Mouse (Mus musculus): Measurements from ENCODE around the gene Prkd3. TPM values are rescaled to one million over a fixed set of nuclear protein-coding genes. Genes with fewer than 3 reads are reported as not detected.

The Prkd3 gene
- polyA plus RNA-seq, 1 experiment from 2014 or later: 9.9 TPM

DNA sequence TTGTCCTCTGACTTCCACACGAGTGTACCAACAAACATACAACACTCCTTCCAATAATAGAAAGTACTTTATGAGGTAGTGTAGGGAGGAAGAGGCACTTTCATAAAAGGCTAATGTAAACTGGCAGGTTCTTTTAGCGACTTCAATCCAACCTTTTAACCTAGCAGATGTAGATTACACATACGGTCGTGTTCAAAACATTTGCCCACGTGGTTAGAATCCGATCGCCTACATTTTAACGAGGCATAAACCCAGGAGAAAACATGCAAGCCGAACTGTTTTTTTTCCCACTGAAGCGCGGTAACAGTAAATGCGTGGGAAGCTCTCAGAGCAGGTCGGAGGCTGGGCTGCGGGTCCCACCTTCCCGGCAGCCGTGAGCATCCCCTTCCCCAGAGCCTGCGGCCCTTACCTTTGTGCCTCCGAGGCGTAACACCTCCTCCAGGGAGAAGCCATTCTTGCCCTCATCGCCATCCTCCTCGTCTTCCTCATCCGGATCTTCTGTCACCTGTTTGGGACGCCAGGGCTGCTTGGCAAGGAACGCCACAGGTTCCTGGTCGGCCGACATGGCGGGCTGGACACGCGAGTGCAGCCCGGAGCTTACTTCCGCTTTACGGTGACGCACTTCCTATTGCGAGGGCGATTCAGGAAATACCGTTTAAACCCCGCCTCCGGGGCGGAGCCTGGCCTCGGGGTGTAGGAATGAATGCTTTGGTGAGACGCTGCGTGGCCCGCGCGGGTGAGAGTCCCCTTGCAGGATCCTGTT lies 84.0 kb downstream of the Prkd3 start, which contains the start of the genes Cebpz and Ndufaf7:
Gene Cebpz, minus strand, starts transcription at position 601 of the 763 bp plus-strand sequence.
Gene Ndufaf7, plus strand, starts transcription at position 671 of the 763 bp plus-strand sequence.
- Histone ChIP-seq H3K9me3 (ENCODE audit: control insufficient read depth) (no peaks in the 10 kb centered on the region), H3K27ac (ENCODE audit: low read depth, low read length) (peak within 1 kb of the TSS; percentile 9; the same call in 1 of the 2 replicates), H3K4me1 (replicated peaks; ENCODE audit: control insufficient read depth, insufficient read depth, low read length) (no peaks in the 10 kb centered on the region), H3K9ac (ENCODE audit: low read depth, low read length) (peak within 1 kb of the TSS; percentile 68), H3K4me3 (ENCODE audit: low read depth, low read length) (peak within 1 kb of the TSS; percentile 61), H3K4me2 (replicated peaks; ENCODE audit: low read depth) (peak within 1 kb of the TSS; percentile 78), H3K27me3 (replicated peaks; ENCODE audit: control insufficient read depth, insufficient read depth, low read length) (no peaks in the 10 kb centered on the region), H3K36me3 (ENCODE audit: control insufficient read depth, insufficient read depth) (peaks cover 35% of the 10 kb centered on the region)
- peak; percentile 100 for ATAC-seq
- no peak for TF ChIP-seq CTCF (IDR thresholded peaks at IDR 0.05; ENCODE audit: low read depth)
- under 1% methylated on average over 45 of the region's 45 CpGs for WGBS

DNA sequence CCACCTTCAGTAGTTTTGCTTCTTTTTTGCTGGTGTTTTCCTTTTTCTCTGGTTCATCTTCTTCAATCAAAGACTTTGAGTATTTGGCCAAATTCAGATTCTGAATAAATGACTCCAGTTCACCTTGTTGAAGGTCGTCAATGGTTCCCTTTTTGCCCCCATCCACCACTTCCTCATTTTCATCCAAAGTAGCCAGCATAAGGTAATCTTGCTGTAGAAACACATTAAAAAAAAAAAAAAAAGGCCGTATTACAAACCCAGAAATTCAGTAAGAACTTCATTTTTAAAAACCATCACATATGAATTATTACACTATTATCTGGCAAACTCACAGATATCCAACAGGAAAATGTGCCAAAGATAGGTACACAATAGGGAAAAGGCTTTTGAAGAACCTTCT lies 84.8 kb downstream of the Prkd3 start:
- Histone ChIP-seq H3K4me3 (ENCODE audit: low read depth, low read length) (peak overlapping the region; percentile 61), H3K27ac (ENCODE audit: low read depth, low read length) (no peak overlapping the region), H3K27me3 (replicated peaks; ENCODE audit: control insufficient read depth, insufficient read depth, low read length) (no peaks in the 10 kb centered on the region), H3K9me3 (ENCODE audit: control insufficient read depth) (no peaks in the 10 kb centered on the region), H3K9ac (ENCODE audit: low read depth, low read length) (peak overlapping the region; percentile 68), H3K36me3 (ENCODE audit: control insufficient read depth, insufficient read depth) (peaks cover 39% of the 10 kb centered on the region), H3K4me1 (replicated peaks; ENCODE audit: control insufficient read depth, insufficient read depth, low read length) (no peaks in the 10 kb centered on the region), H3K4me2 (replicated peaks; ENCODE audit: low read depth) (peak overlapping the region; percentile 78)
- ATAC-seq: no peak
- 77% methylated on average over 2 of the region's 2 CpGs for WGBS
- TF ChIP-seq CTCF (IDR thresholded peaks at IDR 0.05; ENCODE audit: low read depth): no peak

DNA sequence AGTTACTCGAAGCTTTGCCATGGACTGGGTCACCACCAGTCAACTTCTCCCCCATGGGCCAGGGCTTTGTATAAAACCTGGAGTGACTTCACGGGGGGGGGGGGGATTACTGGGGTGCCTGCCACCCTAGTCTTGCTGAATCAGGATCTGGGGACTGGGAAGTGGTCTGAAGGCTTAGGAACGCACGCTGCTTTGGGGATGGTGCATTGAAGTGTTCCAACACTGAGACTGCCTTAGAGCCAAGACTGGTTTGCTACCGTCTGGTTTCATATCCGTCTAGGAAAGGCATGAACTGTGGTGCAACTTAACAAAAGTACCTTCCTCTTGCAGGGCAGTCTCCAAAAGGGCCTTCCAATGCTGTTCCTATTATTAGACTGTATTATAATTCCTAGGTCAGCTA lies 102.9 kb downstream of the Prkd3 start:
- WGBS: 46% methylated on average over 6 of the region's 6 CpGs
- H3K4me1 ChIP-seq (replicated peaks; ENCODE audit: control insufficient read depth, insufficient read depth, low read length): peaks cover 3% of the 10 kb centered on the region; the same call in 1 of the 2 replicates
- no peak overlapping the region for H3K9ac ChIP-seq (ENCODE audit: low read depth, low read length)
- no peak overlapping the region for H3K4me3 ChIP-seq (ENCODE audit: low read depth, low read length)
- TF ChIP-seq CTCF (IDR thresholded peaks at IDR 0.05; ENCODE audit: low read depth): no peak
- H3K4me2 ChIP-seq (replicated peaks; ENCODE audit: low read depth): peak overlapping the region; percentile 91
- no peaks in the 10 kb centered on the region for H3K27me3 ChIP-seq (replicated peaks; ENCODE audit: control insufficient read depth, insufficient read depth, low read length)
- H3K27ac ChIP-seq (ENCODE audit: low read depth, low read length): no peak overlapping the region
- H3K9me3 ChIP-seq (ENCODE audit: control insufficient read depth): no peaks in the 10 kb centered on the region
- peaks cover 24% of the 10 kb centered on the region for H3K36me3 ChIP-seq (ENCODE audit: control insufficient read depth, insufficient read depth)
- ATAC-seq: no peak

- H3K36me3 ChIP-seq (ENCODE audit: control insufficient read depth, insufficient read depth): peaks cover 16% of the 10 kb centered on the region
- peak overlapping the region; percentile 91 for H3K4me2 ChIP-seq (replicated peaks; ENCODE audit: low read depth)
- H3K4me1 ChIP-seq (replicated peaks; ENCODE audit: control insufficient read depth, insufficient read depth, low read length): peaks cover 3% of the 10 kb centered on the region; the same call in 1 of the 2 replicates
- TF ChIP-seq CTCF (IDR thresholded peaks at IDR 0.05; ENCODE audit: low read depth): no peak
- peak overlapping the region; percentile 84; the same call in 1 of the 2 replicates for H3K27ac ChIP-seq (ENCODE audit: low read depth, low read length)
- H3K27me3 ChIP-seq (replicated peaks; ENCODE audit: control insufficient read depth, insufficient read depth, low read length): no peaks in the 10 kb centered on the region
- peak overlapping the region; percentile 76 for H3K4me3 ChIP-seq (ENCODE audit: low read depth, low read length)
- no peaks in the 10 kb centered on the region for H3K9me3 ChIP-seq (ENCODE audit: control insufficient read depth)
- peak overlapping the region; percentile 67 for H3K9ac ChIP-seq (ENCODE audit: low read depth, low read length)
- peak; percentile 39 for ATAC-seq
- under 1% methylated on average over 11 of the region's 11 CpGs for WGBS
Observed at GRCm38 (mm10) chr17:78916899-78917298, 103.7 kb downstream of the Prkd3 start.

- TF ChIP-seq CTCF (IDR thresholded peaks at IDR 0.05; ENCODE audit: low read depth): peak; percentile 31; the same call in 1 of the 2 replicates
- H3K4me3 ChIP-seq (ENCODE audit: low read depth, low read length): peak within 1 kb of the TSS; percentile 76
- ATAC-seq: peak; percentile 94
- peak within 1 kb of the TSS; percentile 91 for H3K4me2 ChIP-seq (replicated peaks; ENCODE audit: low read depth)
- H3K27me3 ChIP-seq (replicated peaks; ENCODE audit: control insufficient read depth, insufficient read depth, low read length): no peaks in the 10 kb centered on the region
- under 1% methylated on average over 37 of the region's 37 CpGs for WGBS
- peaks cover 3% of the 10 kb centered on the region; the same call in 1 of the 2 replicates for H3K4me1 ChIP-seq (replicated peaks; ENCODE audit: control insufficient read depth, insufficient read depth, low read length)
- H3K36me3 ChIP-seq (ENCODE audit: control insufficient read depth, insufficient read depth): peaks cover 11% of the 10 kb centered on the region
- H3K9me3 ChIP-seq (ENCODE audit: control insufficient read depth): no peaks in the 10 kb centered on the region
- H3K27ac ChIP-seq (ENCODE audit: low read depth, low read length): peak within 1 kb of the TSS; percentile 84
- H3K9ac ChIP-seq (ENCODE audit: low read depth, low read length): peak within 1 kb of the TSS; percentile 67
Observed at GRCm38 (mm10) chr17:78916369-78916813, 104.2 kb downstream of the Prkd3 start, which contains the start of gene Cebpzos. Cebpzos (plus strand) TSS chr17:78916500.

GRCm38 (mm10) chr17:78915772-78916171 lies 104.8 kb downstream of the Prkd3 start:
- Histone ChIP-seq H3K36me3 (ENCODE audit: control insufficient read depth, insufficient read depth) (peaks cover 6% of the 10 kb centered on the region; the same call in 1 of the 2 replicates), H3K27me3 (replicated peaks; ENCODE audit: control insufficient read depth, insufficient read depth, low read length) (no peaks in the 10 kb centered on the region), H3K4me2 (replicated peaks; ENCODE audit: low read depth) (peak overlapping the region; percentile 91), H3K4me1 (replicated peaks; ENCODE audit: control insufficient read depth, insufficient read depth, low read length) (peaks cover 3% of the 10 kb centered on the region; the same call in 1 of the 2 replicates), H3K27ac (ENCODE audit: low read depth, low read length) (no peak overlapping the region), H3K9ac (ENCODE audit: low read depth, low read length) (peak overlapping the region; percentile 67; the same call in 1 of the 2 replicates), H3K4me3 (ENCODE audit: low read depth, low read length) (peak overlapping the region; percentile 76), H3K9me3 (ENCODE audit: control insufficient read depth) (no peaks in the 10 kb centered on the region)
- TF ChIP-seq CTCF (IDR thresholded peaks at IDR 0.05; ENCODE audit: low read depth): no peak
- 53% methylated on average over 6 of the region's 6 CpGs for WGBS
- no peak for ATAC-seq
